ENCODE assay signal across 8 mouse cellular contexts in genomic region chr7:78782639-78783581, GRCm38 (mm10). TPM values are rescaled to one million over a fixed set of nuclear protein-coding genes. Genes with fewer than 3 reads are reported as not detected.
DNase-seq lines count a peak whose midpoint lies in the region; ATAC-seq lines count a peak whose summit lies in the region.

TSS of gene Mrps11 (plus strand) at chr7:78783119.
TSS of gene Mrpl46 (minus strand) at chr7:78783531.

- H3K36me3 ChIP-seq in intestine, embryonic 14.5 days (ENCODE audit: control insufficient read depth, insufficient read depth, low read length) = peaks cover 39% of the 10 kb centered on the region

- no peaks in the 10 kb centered on the region for H3K27me3 ChIP-seq in intestine, embryonic 14.5 days (replicated peaks; ENCODE audit: control insufficient read depth, insufficient read depth, low read length)

- peak within 1 kb of the TSS; percentile 94 for H3K4me2 ChIP-seq in intestine, embryonic 14.5 days (ENCODE audit: low read length)

- peak; percentile 90 to 96 for DNase-seq in adrenal gland, adult (ENCODE audit: inconsistent age in 2 of 2, low spot score in 1 of 2)
- DNase-seq in embryo, embryonic 10.5 days (ENCODE audit: low spot score) = peak; percentile 93
- DNase-seq in gastrocnemius, postnatal 25 days = peak; percentile 78
- DNase-seq in intestine, embryonic 14.5 days (ENCODE audit: low spot score) = peak; percentile 91
- peak; percentile 87 to 89 for DNase-seq in left cerebral cortex, postnatal 14 days (ENCODE audit: low spot score in 2 of 2)
- peak; percentile 86 for DNase-seq in mesoderm, embryonic 11.5 days (ENCODE audit: low read depth, low spot score)
- peak; percentile 76 to 80 for DNase-seq in right cerebral cortex, postnatal 36 days (ENCODE audit: low spot score in 2 of 2)
- peak; percentile 89 for DNase-seq in yolk sac, embryonic 10.5 days (ENCODE audit: low spot score)

- peak within 1 kb of the TSS; percentile 99 for H3K4me3 ChIP-seq in intestine, embryonic 14.5 days (ENCODE audit: low read depth, low read length)

- peak within 1 kb of the TSS; percentile 54 for H3K27ac ChIP-seq in intestine, embryonic 14.5 days (ENCODE audit: low read depth)

- peaks cover 14% of the 10 kb centered on the region for H3K4me1 ChIP-seq in intestine, embryonic 14.5 days (replicated peaks; ENCODE audit: control insufficient read depth, insufficient read depth, low read length)

- intact Hi-C loops in left cerebral cortex, postnatal 14 days (cut with DNase I) = loop anchor here (10.0 kb wide), 1 partner anchor 302 kb away; no protein-coding TSS in a partner anchor

- no peaks in the 10 kb centered on the region for H3K9me3 ChIP-seq in intestine, embryonic 14.5 days (ENCODE audit: control insufficient read depth, low read length)

- peak; percentile 97 for ATAC-seq in intestine, embryonic 14.5 days (replicated peaks; ENCODE audit: low FRiP score, low TSS enrichment, low read depth)

- under 1% methylated on average over 44 of the region's 44 CpGs for WGBS in intestine, embryonic 14.5 days

- H3K9ac ChIP-seq in intestine, embryonic 14.5 days (ENCODE audit: low read length) = peak within 1 kb of the TSS; percentile 84

RNA-seq across cellular contexts. Expression of gene Mrps11, which starts in this region (rescaled TPM):
- total RNA-seq in gastrocnemius, postnatal 25 days (2021) = 10 to 100 TPM; 30.2 to 30.3 TPM
- 71.7 and 73.6 TPM in 2 replicates for polyA plus RNA-seq in intestine, embryonic 14.5 days (2014; fragmentation: Nextera tagmentation; extraction: Ambion mirVana)
- total RNA-seq in left cerebral cortex, postnatal 14 days (2021) = 10 to 100 TPM; 39.3 to 39.9 TPM

RNA-seq across cellular contexts. Expression of gene Mrpl46, which starts in this region (rescaled TPM):
- 10 to 100 TPM; 28.1 to 30.9 TPM for total RNA-seq in gastrocnemius, postnatal 25 days (2021)
- 82.0 and 85.4 TPM in 2 replicates for polyA plus RNA-seq in intestine, embryonic 14.5 days (2014; fragmentation: Nextera tagmentation; extraction: Ambion mirVana)
- total RNA-seq in left cerebral cortex, postnatal 14 days (2021) = 10 to 100 TPM; 27.2 to 32.0 TPM

Comparison
In these comparisons a context has a peak if more than half of its experiments do, and no peak if none do; other contexts are left out.
1. Peak in every context shown above with its lines: DNase-seq, ATAC-seq, H3K4me3 ChIP-seq and H3K27ac ChIP-seq.